Comparison of ENCODE assay signal across 22 mouse cellular contexts in the genomic region with DNA sequence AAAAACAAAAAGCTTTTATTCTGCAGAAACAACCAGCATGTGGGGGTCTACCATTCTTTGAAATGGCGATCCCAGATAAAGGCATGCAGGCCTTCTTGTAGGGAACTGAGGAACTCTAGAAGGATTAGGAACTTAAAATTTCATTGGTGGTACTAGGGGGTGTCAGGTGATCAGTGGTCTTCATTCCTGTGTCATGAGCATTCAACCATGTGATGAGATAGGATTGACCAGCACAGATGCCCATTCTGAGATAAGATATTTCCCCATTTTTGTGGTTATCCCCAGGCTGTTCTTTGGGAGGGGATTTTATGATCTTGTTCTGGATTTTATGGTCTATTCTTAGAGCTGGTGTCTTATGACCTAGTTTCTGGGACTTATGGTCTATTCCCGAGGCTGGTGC. TPM values are rescaled to one million over a fixed set of nuclear protein-coding genes. Genes with fewer than 3 reads are reported as not detected.
DNase-seq lines count a peak whose midpoint lies in the region; TF ChIP-seq lines count a peak whose summit lies in the region.
"Had no signal": no experiment of that assay in that cellular context is flagged by ENCODE, and none has a peak within 500 bp of the region (broad histone marks: within the 10 kb centered on the region; RNA-seq: fewer than 3 reads in every experiment).

No protein-coding gene starts in this region.

- H3K27me3 ChIP-seq in MEL (ENCODE audit: control insufficient read depth in 1 of 2, insufficient read depth in 2 of 2, low read length in 2 of 2) = no peaks in the 10 kb centered on the region
- H3K27me3 ChIP-seq in cerebellum, adult 2 months (ENCODE audit: control insufficient read depth, insufficient read depth, low read length) = no peaks in the 10 kb centered on the region
- H3K27me3 ChIP-seq: CH12.LX; embryonic facial prominence, embryonic 12.5 days; forebrain, embryonic 13.5 days; forebrain, embryonic 15.5 days; Patski had no signal

- TF ChIP-seq EP300 in MEL (IDR thresholded peaks at IDR 0.05; ENCODE audit: low read depth in 1 of 2, low read length in 2 of 2) = peak in 1 of 2 experiments; percentile 34; a peak in 1 of 4 replicates

- intact Hi-C loops in heart, postnatal 14 days (cut with DNase I) = loop anchor here (5.0 kb wide), 1 partner anchor 43 kb away; no protein-coding TSS in a partner anchor

- H3K79me2 ChIP-seq in MEL (ENCODE audit: control insufficient read depth, insufficient read depth, low read length, poor library complexity) = 0 out of 2 replicates have a peak, but pooled peaks cover 1% of the 10 kb centered on the region
- H3K79me2 ChIP-seq in macrophage (ENCODE audit: inconsistent target) = peaks cover 80% of the 10 kb centered on the region

- peaks cover 3 to 8% of the 10 kb centered on the region in 2 experiments; a peak in 3 of 4 replicates for H3K4me1 ChIP-seq in MEL (ENCODE audit: control insufficient read depth in 1 of 2, insufficient read depth in 2 of 2, low read length in 2 of 2)
- H3K4me1 ChIP-seq in cerebellum, adult 2 months (ENCODE audit: control insufficient read depth, insufficient read depth, low read length) = no peaks in the 10 kb centered on the region
- H3K4me1 ChIP-seq: embryonic facial prominence, embryonic 10.5 days; embryonic facial prominence, embryonic 12.5 days; forebrain, embryonic 13.5 days; forebrain, embryonic 15.5 days had no signal

- no peaks in the 10 kb centered on the region for H3K9me3 ChIP-seq in MEL (replicated peaks; ENCODE audit: insufficient read depth, low read length)
- H3K9me3 ChIP-seq: embryonic facial prominence, embryonic 12.5 days; forebrain, embryonic 13.5 days; forebrain, embryonic 15.5 days had no signal

- 57% methylated on average over 2 of the region's 2 CpGs for WGBS in macrophage (ENCODE audit: missing documents)
- WGBS in cerebellum, adult 2 months = 84% methylated on average over 2 of the region's 2 CpGs

- no peak overlapping the region for H3K9ac ChIP-seq in MEL (ENCODE audit: control insufficient read depth, low read depth, low read length, poor library complexity, severe bottlenecking)
- H3K9ac ChIP-seq: embryonic facial prominence, embryonic 12.5 days; forebrain, embryonic 13.5 days; forebrain, embryonic 15.5 days; forebrain, postnatal 0 days had no signal

- TF ChIP-seq RAD21 in MEL (IDR thresholded peaks at IDR 0.05; ENCODE audit: low read depth, low read length) = no peak

- H3K4me3 ChIP-seq in MEL (ENCODE audit: control insufficient read depth in 1 of 2, insufficient read depth in 1 of 2, low read depth in 2 of 2, low read length in 2 of 2) (no peak overlapping the region), macrophage (ENCODE audit: inconsistent target) (no peak overlapping the region)
- no peak overlapping the region for H3K4me3 ChIP-seq in cerebellum, adult 2 months (replicated peaks; ENCODE audit: insufficient read depth, low read depth, low read length)
- no peak overlapping the region for H3K4me3 ChIP-seq in layer of hippocampus, adult 2 months
- H3K4me3 ChIP-seq: embryonic facial prominence, embryonic 10.5 days; embryonic facial prominence, embryonic 12.5 days; forebrain, embryonic 13.5 days; forebrain, embryonic 15.5 days had no signal

- no peak for TF ChIP-seq POLR2A in MEL (IDR thresholded peaks at IDR 0.05; ENCODE audit: control insufficient read depth in 1 of 2, insufficient read depth in 1 of 2, low read depth in 1 of 2, low read length in 2 of 2, poor library complexity in 1 of 2)
- no peak for TF ChIP-seq POLR2A in cerebellum, adult 2 months (IDR thresholded peaks at IDR 0.05; ENCODE audit: borderline replicate concordance, insufficient read depth, low read length)

- no peak for TF ChIP-seq CTCF in MEL (IDR thresholded peaks at IDR 0.05 in 2 of 3, conservative IDR thresholded peaks at IDR 0.05 in 1 of 3; ENCODE audit: control insufficient read depth in 1 of 3, insufficient read depth in 1 of 3, low read depth in 2 of 3, low read length in 3 of 3, poor library complexity in 1 of 3, severe bottlenecking in 1 of 3)
- no peak for TF ChIP-seq CTCF in cerebellum, adult 2 months (IDR thresholded peaks at IDR 0.05; ENCODE audit: borderline replicate concordance, insufficient read depth, low read depth, low read length)
- TF ChIP-seq CTCF in layer of hippocampus, adult 2 months (conservative IDR thresholded peaks at IDR 0.05) = no peak

- DNase-seq in heart, adult 11 months = peak; percentile 61
- no peak for DNase-seq in heart, postnatal 14 days
- DNase-seq in MEL (ENCODE audit: low read depth, low spot score) = no peak
- DNase-seq in kidney, postnatal 4 days = no peak
- no peak for DNase-seq in cerebellum, adult 2 months
- DNase-seq in layer of hippocampus, adult 2 months (ENCODE audit: low spot score in 2 of 2) = no peak
- DNase-seq: adrenal gland, adult 8-10 months; adrenal gland, postnatal 14 days; adrenal gland, postnatal 36 days; cerebellum, adult 11 months; cerebellum, adult 18-20 months; cerebellum, adult 9-10 months; cerebellum, postnatal 10 days; cerebellum, postnatal 25 days; forebrain, postnatal 0 days had no signal

- H3K36me3 ChIP-seq in MEL (ENCODE audit: control insufficient read depth in 1 of 2, insufficient read depth in 2 of 2, low read length in 2 of 2) (peaks cover 13 to 38% of the 10 kb centered on the region in 2 experiments), macrophage (ENCODE audit: inconsistent target) (peaks cover 57% of the 10 kb centered on the region)

- H3K27ac ChIP-seq in MEL (ENCODE audit: control insufficient read depth, low read depth, low read length) (no peak overlapping the region; the same call in 1 of the 2 replicates), macrophage (peak overlapping the region; percentile 83)
- H3K27ac ChIP-seq in cerebellum, adult 2 months (ENCODE audit: insufficient read depth, low read length) = no peak overlapping the region
- no peak overlapping the region for H3K27ac ChIP-seq in layer of hippocampus, adult 2 months
- H3K27ac ChIP-seq: embryonic facial prominence, embryonic 10.5 days; embryonic facial prominence, embryonic 12.5 days; forebrain, embryonic 13.5 days; forebrain, embryonic 15.5 days had no signal

TF ChIP-seq in MEL, 35 proteins besides CTCF, POLR2A, EP300 and RAD21:
- peak; percentile 61 for TF ChIP-seq USF1 (IDR thresholded peaks at IDR 0.05; ENCODE audit: low read depth, low read length)
- TF ChIP-seq TAL1 (IDR thresholded peaks at IDR 0.05; ENCODE audit: low read length) = peak; percentile 35
- TF ChIP-seq UBTF (IDR thresholded peaks at IDR 0.05; ENCODE audit: borderline replicate concordance, insufficient read depth, low read depth, low read length) = no peak
- TF ChIP-seq CHD1 (IDR thresholded peaks at IDR 0.05; ENCODE audit: low read depth, low read length) = no peak
- TF ChIP-seq TCF12 (IDR thresholded peaks at IDR 0.05; ENCODE audit: low read depth, low read length) = peak; percentile 48; the same call in 1 of the 2 replicates

RNA-seq across cellular contexts. Expression of gene Rabep1, which starts 46.1 kb away (rescaled TPM):
- 10 to 100 TPM; 32.8 to 34.8 TPM for total RNA-seq in heart, postnatal 14 days (2021)
- 34.3 and 35.6 TPM in 2 replicates for total RNA-seq in MEL (2012; rRNA removed)
- polyA plus RNA-seq in MEL (2012; ENCODE audit: insufficient read depth in 1 of 2, insufficient read length in 2 of 2, low read depth in 1 of 2, low replicate concordance in 2 of 2, missing spikeins in 1 of 2) (10 to 100 TPM; 24.2 to 72.2 TPM), macrophage (2018) (27.9 to 38.0 TPM (median 32.0 TPM) in 3 replicates)
- 100 to 1,000 TPM; 107 to 236 (median 170) TPM for total RNA-seq in macrophage (2018; cell fraction: chromatin; rRNA removed)
- 10 to 100 TPM; 37.8 to 63.8 (median 49.3) TPM for total RNA-seq in macrophage (2018; cell fraction: cytosol; rRNA removed)
- 100 to 1,000 TPM in 13 of 26 experiments, 10 to 100 TPM in 13; 58.5 to 165 (median 99.2) TPM for total RNA-seq in macrophage (2018; cell fraction: nucleus; rRNA removed)
- 35.4 and 35.9 TPM in 2 replicates for polyA plus RNA-seq in cerebellum, adult 2 months (2012; rRNA removed)
- total RNA-seq in layer of hippocampus, adult 2 months (2021) = 100 to 1,000 TPM; 122 to 124 TPM
